Mouse (Mus musculus): ENCODE results near the gene Sh3yl1.

DNA sequence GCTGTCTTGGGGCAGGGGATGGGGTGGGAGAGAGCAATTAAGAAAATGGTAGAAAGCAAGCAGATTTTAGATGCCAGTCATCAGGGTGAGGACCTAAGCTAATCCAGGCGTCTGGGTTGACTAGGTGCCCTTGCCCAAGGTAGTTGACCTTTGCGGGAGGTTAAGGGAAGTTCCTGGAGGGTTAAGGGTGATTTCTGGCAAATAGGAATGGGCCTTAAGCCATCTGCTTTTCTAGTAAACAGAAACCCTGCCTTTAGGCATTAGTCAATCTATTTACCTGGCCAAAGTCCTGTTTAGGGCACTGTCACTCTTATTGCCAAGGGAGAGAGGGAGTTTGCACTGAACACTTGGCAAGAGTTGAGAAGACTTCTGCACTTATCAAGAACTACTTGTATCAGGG is 25.4 kb downstream of the Sh3yl1 start:
- TF ChIP-seq POLR2A (IDR thresholded peaks at IDR 0.05; ENCODE audit: low read depth, low read length) = no peak
- TF ChIP-seq CTCF (conservative IDR thresholded peaks at IDR 0.05; ENCODE audit: insufficient read depth, insufficient read length, low read depth, low read length) = no peak
